Mouse (Mus musculus) forebrain, postnatal 0 days (tissue): ENCODE measurements at regions not wholly inside any gene's neighbourhood (a gene's known extent, or its start where the extent isn't known, plus 50 kb on each side); places are given as distances from the start of the nearest gene placed in this dataset.
A peak's percentile ranks its signal among the peaks of the same experiment; 100 is the strongest.

Experiments
- ATAC-seq: fragments of 200-750 bp; cut with Nextera tagmentation; 2 replicates; pipeline ENCODE4 v1.8.0; 2017; ENCODE audit warnings: mild to moderate bottlenecking, moderate library complexity
- DNase-seq: peaks from one replicate; pipeline ENCODE4 v3.0.0-alpha.2; 2015
- H3K27ac ChIP-seq: fragments of 300-500 bp; sonication (generic); 2 replicates; pipeline ENCODE4 v1.5.1; 2014; ENCODE audit warnings: low read depth, mild to moderate bottlenecking, antibody characterized with exemption, low read length, moderate library complexity, mixed read lengths
- H3K27me3 ChIP-seq: fragments of 300-500 bp; sonication (generic); 2 replicates; pipeline ENCODE4 v1.6.1; 2014; ENCODE audit warnings: mild to moderate bottlenecking, low read length, mixed read lengths; ENCODE audit not compliant: insufficient read depth
- H3K36me3 ChIP-seq: fragments of 300-500 bp; sonication (generic); 2 replicates; pipeline ENCODE4 v1.6.1; 2014; ENCODE audit warnings: mild to moderate bottlenecking, moderate library complexity; ENCODE audit not compliant: insufficient read depth
- H3K4me1 ChIP-seq: fragments of 300-500 bp; sonication (generic); 2 replicates; pipeline ENCODE4 v1.6.1; 2014; ENCODE audit warnings: antibody characterized with exemption; ENCODE audit not compliant: insufficient read depth
- H3K4me2 ChIP-seq: fragments of 300-500 bp; sonication (generic); 2 replicates; pipeline ENCODE4 v1.6.1; 2014; ENCODE audit warnings: low read depth, mild to moderate bottlenecking, moderate library complexity
- H3K4me3 ChIP-seq: fragments of 300-500 bp; sonication (generic); 2 replicates; pipeline ENCODE4 v1.5.1; 2014; ENCODE audit warnings: low read depth, low read length, mixed read lengths
- H3K9ac ChIP-seq: fragments of 300-500 bp; sonication (generic); 2 replicates; pipeline ENCODE4 v1.6.1; 2014; ENCODE audit warnings: mild to moderate bottlenecking
- H3K9me3 ChIP-seq: fragments of 300-500 bp; sonication (generic); 2 replicates; pipeline ENCODE4 v1.6.1; 2016; ENCODE audit warnings: low read length
- CTCF ChIP-seq: sonication (generic); IDR thresholded peaks from 2 replicates; pipeline ENCODE4 v1.5.1; 2016; ENCODE audit warnings: antibody characterized with exemption, control low read depth, low read depth
- WGBS: fragments of 180-500 bp; shearing (Covaris S2); extraction: QIAGEN DNeasy Blood & Tissue Kit; methylation state at CpG from one replicate; pipeline ENCODE4 v1.1.7; 2014; 5-methylcytosine and 5-hydroxymethylcytosine counted together

DNA sequence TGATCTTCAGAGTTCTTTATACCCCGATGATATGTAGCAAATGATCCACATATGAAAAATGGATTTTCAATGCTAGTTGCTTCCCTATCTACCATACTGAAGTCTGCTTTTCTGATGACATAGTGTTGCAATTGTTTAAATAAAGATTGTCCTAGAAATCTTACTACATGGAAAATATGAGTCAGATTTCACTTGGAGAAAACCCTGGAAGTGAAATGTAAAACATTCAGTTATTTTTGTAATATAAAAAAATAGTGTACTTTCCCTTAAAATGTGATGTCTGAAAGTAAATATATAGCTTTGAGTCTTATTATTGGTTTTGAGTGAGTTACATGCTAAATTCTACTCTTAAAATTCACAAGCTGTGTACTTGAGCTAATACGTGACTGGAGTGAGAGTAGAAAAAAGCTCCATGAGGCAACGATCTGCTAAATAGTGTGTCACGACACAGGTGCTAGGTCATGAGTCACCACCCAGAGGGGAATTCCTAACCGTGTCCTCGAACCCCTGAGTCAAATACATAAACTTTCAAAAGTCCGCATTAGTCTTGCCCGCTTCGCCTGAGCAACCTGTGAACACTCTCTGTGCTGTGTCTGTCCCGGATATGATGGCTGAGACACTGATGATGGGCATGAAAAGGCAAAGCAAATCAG, 430.5 kb downstream of the Hsfy2 start:
- Histone ChIP-seq H3K27me3 (no peaks in the 10 kb centered on the region), H3K4me2 (no peak overlapping the region), H3K36me3 (no peaks in the 10 kb centered on the region), H3K4me1 (no peaks in the 10 kb centered on the region), H3K27ac (no peak overlapping the region), H3K9me3 (no peaks in the 10 kb centered on the region), H3K9ac (no peak overlapping the region), H3K4me3 (no peak overlapping the region)
- no peak for TF ChIP-seq CTCF
- ATAC-seq (no peak), DNase-seq (no peak)
- 93% methylated on average over 10 of the region's 10 CpGs for WGBS

- no peaks in the 10 kb centered on the region for H3K27me3 ChIP-seq
- no peak for DNase-seq
- H3K9me3 ChIP-seq: no peaks in the 10 kb centered on the region
- no peak overlapping the region for H3K4me3 ChIP-seq
- no peak overlapping the region for H3K27ac ChIP-seq
- no peak overlapping the region for H3K9ac ChIP-seq
- 0 out of 2 replicates have a peak, but pooled peaks have one; percentile 15 for TF ChIP-seq CTCF
- no peak overlapping the region for H3K4me2 ChIP-seq
- H3K4me1 ChIP-seq: no peaks in the 10 kb centered on the region
- WGBS: 96% methylated on average over 2 of the region's 2 CpGs
- no peaks in the 10 kb centered on the region for H3K36me3 ChIP-seq
- ATAC-seq: no peak
Observed at GRCm38 (mm10) chr1:56195224-56195623, 442.0 kb downstream of the Hsfy2 start.

GRCm38 (mm10) chr1:56183503-56184198, 453.6 kb downstream of the Hsfy2 start:
- Histone ChIP-seq H3K4me1 (no peaks in the 10 kb centered on the region), H3K9ac (no peak overlapping the region), H3K27ac (no peak overlapping the region), H3K36me3 (no peaks in the 10 kb centered on the region), H3K4me2 (no peak overlapping the region), H3K4me3 (no peak overlapping the region), H3K9me3 (no peaks in the 10 kb centered on the region), H3K27me3 (no peaks in the 10 kb centered on the region)
- WGBS: 72% methylated on average over 8 of the region's 8 CpGs
- ATAC-seq (no peak), DNase-seq (peak; percentile 11)
- TF ChIP-seq CTCF: no peak

DNA sequence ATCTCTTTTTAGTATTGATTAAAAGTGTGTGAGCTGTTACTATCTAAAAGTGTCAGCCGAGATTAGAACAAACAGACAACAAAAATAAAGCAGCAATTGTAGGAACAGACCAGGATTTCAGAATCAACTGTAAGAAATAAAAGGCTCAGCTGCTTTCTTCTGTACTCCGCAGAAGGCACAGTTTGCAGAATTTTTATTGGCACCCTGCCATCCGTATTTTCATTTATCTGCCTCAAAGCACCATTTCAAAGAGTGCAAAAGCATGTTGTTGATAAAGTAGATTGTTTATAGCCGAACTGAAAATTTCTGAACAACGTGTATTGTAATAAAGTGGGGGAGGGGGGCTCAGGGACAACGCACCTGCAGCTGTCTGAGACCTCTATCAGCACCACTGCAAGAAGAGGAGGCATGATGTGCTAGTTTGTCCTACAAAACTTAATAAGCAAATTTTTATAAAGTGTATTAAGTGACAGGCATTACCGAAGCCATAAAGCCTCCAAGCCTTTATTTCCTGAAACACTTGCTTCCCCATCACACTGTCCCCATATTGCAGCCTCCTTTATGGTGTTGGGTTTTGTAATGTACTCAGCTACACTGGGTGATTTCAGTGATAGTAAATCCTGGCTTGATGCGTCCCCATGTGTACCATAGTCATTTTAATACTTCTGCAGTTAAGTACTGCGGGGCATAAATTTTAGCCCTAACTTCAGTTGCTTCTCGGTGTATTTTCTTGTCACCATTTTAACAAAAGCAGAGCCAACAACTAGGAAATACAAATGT, 457.8 kb downstream of the Hsfy2 start:
- Histone ChIP-seq H3K27ac (no peak overlapping the region), H3K4me1 (no peaks in the 10 kb centered on the region), H3K4me2 (no peak overlapping the region), H3K4me3 (no peak overlapping the region), H3K36me3 (no peaks in the 10 kb centered on the region), H3K27me3 (no peaks in the 10 kb centered on the region), H3K9ac (no peak overlapping the region), H3K9me3 (no peaks in the 10 kb centered on the region)
- WGBS: 56% methylated on average over 10 of the region's 10 CpGs
- peak; percentile 29; the same call in 1 of the 2 replicates for ATAC-seq
- DNase-seq: peak; percentile 70
- TF ChIP-seq CTCF: no peak

- H3K4me3 ChIP-seq: no peak overlapping the region
- no peak for TF ChIP-seq CTCF
- no peaks in the 10 kb centered on the region for H3K27me3 ChIP-seq
- no peak overlapping the region for H3K27ac ChIP-seq
- H3K9ac ChIP-seq: no peak overlapping the region
- DNase-seq: no peak
- 43% methylated on average over 4 of the region's 4 CpGs for WGBS
- H3K4me2 ChIP-seq: no peak overlapping the region
- ATAC-seq: no peak
- no peaks in the 10 kb centered on the region for H3K4me1 ChIP-seq
- H3K36me3 ChIP-seq: no peaks in the 10 kb centered on the region
- H3K9me3 ChIP-seq: no peaks in the 10 kb centered on the region
Observed at GRCm38 (mm10) chr1:56171157-56171556, 466.1 kb downstream of the Hsfy2 start.

- H3K9me3 ChIP-seq: no peaks in the 10 kb centered on the region
- no peaks in the 10 kb centered on the region for H3K27me3 ChIP-seq
- H3K9ac ChIP-seq: no peak overlapping the region
- no peak overlapping the region for H3K27ac ChIP-seq
- DNase-seq (no peak), ATAC-seq (no peak)
- no peaks in the 10 kb centered on the region for H3K4me1 ChIP-seq
- no peak for TF ChIP-seq CTCF
- H3K36me3 ChIP-seq: no peaks in the 10 kb centered on the region
- 88% methylated on average over 1 of the region's 1 CpGs for WGBS
- H3K4me3 ChIP-seq: no peak overlapping the region
- H3K4me2 ChIP-seq: no peak overlapping the region
Observed at GRCm38 (mm10) chr1:56168712-56169111, 468.5 kb downstream of the Hsfy2 start.

GRCm38 (mm10) chr1:56168063-56168462, 469.2 kb downstream of the Hsfy2 start:
- 86% methylated on average over 4 of the region's 4 CpGs for whole genome bisulfite sequencing
- no peak overlapping the region for H3K9ac ChIP-seq
- ATAC-seq (no peak), DNase-seq (no peak)
- no peak overlapping the region for H3K4me2 ChIP-seq
- H3K9me3 ChIP-seq: no peaks in the 10 kb centered on the region
- no peak for TF ChIP-seq CTCF
- H3K27me3 ChIP-seq: no peaks in the 10 kb centered on the region
- H3K36me3 ChIP-seq: no peaks in the 10 kb centered on the region
- H3K4me3 ChIP-seq: no peak overlapping the region
- H3K27ac ChIP-seq: no peak overlapping the region
- no peaks in the 10 kb centered on the region for H3K4me1 ChIP-seq
